Mouse (Mus musculus) embryo, embryonic 10 days (tissue): Measurements from ENCODE around the gene Nova2.
A peak's percentile ranks its signal among the peaks of the same experiment; 100 is the strongest.

Experiments
- DNase-seq: peaks from one replicate; pipeline ENCODE4 v3.0.0-alpha.2; 2015; ENCODE audit warnings: low spot score

Nova2 gene

DNA sequence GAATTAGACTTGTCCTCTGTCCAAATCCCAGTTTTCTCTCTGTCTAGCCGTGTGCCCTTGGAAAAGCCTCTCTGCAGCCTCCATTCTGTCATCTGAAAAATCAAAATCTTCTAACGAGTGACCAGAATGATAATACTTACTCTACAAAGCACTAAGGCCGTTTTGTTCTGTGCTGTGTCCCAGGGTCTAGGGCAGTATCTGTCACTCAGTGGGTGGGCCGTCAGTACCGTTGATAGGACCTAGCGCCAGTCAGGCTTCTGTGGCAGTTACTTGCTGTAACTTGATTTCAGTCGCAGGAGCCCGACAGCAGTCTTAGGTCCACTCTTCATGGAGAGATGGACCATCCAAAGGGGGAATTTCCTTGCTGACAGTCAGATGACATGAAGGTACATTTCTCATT lies 1.4 kb upstream of the Nova2 start:
- peak; percentile 35 for DNase-seq

DNA sequence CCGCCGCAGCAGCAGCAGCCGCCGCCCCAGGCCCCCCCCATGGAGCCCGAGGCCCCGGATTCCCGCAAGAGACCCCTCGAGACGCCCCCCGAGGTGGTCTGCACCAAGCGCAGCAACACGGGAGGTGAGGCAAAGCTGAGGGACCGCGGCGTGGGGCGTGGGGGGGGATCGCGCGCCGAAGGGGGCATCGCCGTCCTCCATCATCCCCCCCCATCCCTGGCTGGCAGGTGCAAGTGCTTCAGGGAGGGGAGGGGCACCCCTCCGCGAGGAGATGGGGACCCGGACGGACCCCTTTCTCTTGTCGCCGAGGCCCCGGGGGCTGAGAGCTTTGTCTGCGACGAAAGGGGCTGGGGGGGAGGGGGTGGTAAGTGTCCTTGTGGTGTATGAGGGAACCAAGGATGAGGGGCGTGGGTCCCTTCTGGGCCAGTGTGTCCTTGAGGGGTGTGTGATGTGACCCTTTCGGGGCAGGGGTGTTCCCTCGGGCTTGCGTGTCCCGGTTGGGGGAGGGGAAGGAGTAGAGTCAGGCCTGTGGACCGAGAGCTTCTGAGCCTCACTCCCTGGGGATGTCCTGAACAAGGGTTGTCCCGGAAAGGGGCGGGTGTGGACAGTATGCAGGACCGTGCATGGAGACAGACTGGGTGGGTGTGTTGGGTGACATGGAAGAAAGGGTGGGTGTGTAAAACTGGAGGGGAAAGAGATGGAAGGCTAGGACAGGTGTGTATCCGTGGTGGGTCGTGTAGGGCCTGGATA lies 528 bp downstream of the Nova2 start:
- peak; percentile 41 for DNase-seq

DNA sequence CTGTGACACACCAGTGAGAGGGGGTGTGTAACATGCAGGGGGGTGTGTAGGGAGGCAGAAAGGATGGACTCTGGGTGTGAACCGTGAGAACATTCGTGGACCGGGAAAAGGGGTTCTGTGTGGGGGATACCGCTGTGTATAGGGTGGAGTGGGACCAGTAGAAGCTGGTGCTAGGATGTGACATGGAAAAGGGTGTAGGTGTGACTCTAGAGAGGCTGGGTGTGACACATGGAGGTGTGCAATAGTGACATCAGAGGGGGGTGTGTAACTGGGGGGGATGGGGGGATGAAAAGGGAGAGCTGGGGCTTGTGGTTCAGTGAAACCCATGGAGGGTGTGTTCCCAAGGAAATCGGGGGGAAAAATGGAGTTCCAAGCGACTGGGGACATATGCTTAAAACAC lies 1.2 kb downstream of the Nova2 start:
- DNase-seq = no peak

DNA sequence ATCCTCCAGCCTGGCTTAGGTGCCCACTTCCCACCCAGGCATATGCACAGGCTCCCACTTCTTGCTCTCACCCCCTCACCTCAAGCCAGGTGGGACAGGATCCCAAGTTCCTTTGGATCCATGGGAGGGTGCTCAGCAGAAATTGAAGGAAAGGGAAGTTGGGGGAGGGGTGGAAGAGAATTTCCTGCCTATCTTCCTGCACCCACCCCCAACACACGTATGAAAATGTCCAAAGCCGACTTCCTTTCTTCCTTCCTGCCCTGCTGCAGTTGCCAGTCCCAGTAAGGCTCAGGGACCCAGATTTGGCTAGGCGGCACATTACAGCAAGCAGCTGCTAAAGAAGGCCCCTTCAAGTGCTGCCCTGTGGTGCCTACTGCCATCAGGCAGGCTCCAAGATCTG lies 2.1 kb downstream of the Nova2 start:
- no peak for DNase-seq

- DNase-seq = no peak
Observed at GRCm38 (mm10) chr7:18942376-18942775, 16.7 kb downstream of the Nova2 start.

- no peak for DNase-seq
Observed at GRCm38 (mm10) chr7:18942815-18943214, 17.1 kb downstream of the Nova2 start.

GRCm38 (mm10) chr7:18948151-18948550 lies 22.5 kb downstream of the Nova2 start:
- no peak for DNase-seq

- peak; percentile 92 for DNase-seq
Observed at GRCm38 (mm10) chr7:18949781-18950522, 24.3 kb downstream of the Nova2 start.

GRCm38 (mm10) chr7:18950523-18951315 lies 25.0 kb downstream of the Nova2 start:
- DNase-seq = peak; percentile 75

DNA sequence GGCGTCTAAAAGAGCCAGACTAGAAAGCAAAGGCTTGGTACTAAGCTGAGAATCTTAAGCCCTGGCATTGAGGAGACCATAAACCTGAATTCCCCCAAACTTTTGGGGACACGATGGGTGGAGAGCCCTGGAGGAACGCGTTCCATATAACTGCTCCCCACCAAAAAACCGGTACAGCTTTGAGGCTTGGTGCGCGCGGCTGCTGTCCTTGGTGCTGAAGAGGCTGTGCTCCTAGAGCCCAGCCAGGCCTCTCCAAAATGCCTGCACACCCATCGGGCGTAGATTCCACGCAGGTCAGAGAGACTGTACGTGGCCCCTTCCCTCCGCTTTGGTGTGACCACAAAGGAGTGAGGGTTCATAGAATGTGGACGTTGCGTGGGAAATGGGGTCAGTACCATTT lies 25.7 kb downstream of the Nova2 start:
- DNase-seq = peak; percentile 79

DNA sequence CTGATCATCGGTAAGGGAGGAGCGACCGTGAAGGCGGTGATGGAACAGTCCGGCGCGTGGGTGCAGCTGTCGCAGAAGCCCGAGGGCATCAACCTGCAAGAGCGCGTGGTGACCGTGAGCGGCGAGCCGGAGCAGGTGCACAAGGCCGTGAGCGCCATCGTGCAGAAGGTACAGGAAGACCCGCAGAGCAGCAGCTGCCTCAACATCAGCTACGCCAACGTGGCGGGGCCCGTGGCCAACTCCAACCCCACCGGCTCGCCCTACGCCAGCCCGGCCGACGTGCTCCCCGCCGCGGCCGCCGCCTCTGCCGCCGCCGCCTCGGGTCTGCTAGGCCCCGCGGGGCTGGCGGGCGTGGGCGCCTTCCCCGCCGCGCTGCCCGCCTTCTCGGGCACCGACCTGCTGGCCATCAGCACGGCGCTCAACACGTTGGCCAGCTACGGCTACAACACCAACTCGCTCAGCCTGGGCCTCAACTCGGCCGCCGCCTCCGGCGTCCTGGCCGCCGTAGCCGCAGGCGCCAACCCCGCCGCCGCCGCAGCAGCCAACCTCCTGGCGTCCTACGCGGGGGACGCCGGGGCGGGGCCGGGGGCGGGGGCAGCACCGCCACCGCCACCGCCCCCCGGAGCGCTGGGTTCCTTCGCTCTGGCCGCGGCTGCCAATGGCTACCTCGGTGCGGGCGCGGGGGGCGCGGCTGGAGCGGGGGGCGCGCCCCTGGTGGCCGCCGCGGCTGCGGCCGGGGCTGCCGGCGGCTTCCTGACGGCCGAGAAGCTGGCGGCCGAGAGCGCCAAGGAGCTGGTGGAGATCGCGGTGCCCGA lies 32.1 kb downstream of the Nova2 start:
- DNase-seq = peak; percentile 63

DNA sequence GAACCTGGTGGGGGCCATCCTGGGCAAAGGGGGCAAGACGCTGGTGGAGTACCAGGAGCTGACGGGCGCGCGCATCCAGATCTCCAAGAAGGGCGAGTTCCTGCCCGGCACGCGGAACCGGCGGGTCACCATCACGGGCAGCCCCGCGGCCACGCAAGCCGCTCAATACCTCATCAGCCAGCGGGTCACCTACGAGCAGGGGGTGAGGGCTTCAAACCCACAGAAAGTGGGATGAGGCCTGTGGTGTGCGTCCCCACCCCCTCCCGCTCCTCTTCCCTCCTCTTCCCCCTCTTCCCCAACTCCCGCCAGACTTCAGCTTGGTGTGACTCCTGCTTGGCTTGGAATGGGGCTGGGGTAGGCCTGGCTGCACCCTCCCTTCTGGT lies 32.7 kb downstream of the Nova2 start:
- no peak for DNase-seq

DNA sequence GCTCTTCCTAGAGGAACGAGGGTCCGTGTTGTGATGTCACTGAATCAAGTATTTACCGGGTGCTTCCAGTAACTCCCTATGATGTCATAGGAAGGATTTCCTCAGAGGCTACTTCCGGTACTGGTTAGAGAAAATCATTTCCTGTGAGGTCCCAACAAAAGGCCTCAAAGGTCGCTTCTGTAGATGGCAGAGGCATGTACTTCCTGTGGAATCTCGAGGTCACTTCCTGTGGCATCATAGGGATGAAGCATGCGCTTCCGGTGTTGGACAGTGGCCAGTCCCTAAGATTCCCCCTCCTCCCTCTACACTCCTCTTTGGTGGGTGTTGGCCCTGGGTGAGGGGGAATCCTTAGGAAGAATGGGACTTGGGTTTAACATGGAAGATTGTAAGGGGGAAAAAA lies 33.8 kb downstream of the Nova2 start:
- peak; percentile 41 for DNase-seq

- DNase-seq = peak; percentile 56
Observed at GRCm38 (mm10) chr7:18962171-18962792, 36.6 kb downstream of the Nova2 start.

DNA sequence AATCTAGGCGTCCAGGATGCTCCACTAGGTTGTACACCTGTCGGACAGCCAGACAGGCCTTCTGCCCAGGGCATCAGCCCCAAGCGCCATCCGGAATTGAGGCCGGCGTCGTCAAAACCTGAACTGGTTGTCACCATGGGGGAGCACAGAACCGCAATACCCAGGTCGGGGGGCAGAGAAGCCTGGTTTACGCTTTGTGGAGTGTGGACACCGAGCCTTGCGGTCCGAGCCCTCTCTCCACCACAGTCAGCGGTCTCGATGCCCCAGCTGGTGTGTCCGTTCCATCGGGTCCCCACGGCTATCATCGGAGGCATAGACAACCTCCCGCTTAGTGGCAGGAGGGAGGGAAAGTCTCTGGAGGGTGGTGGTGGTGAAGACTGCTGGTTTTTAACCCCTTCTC lies 37.1 kb downstream of the Nova2 start:
- no peak for DNase-seq

- DNase-seq = no peak
Observed at GRCm38 (mm10) chr7:18963294-18963843, 37.7 kb downstream of the Nova2 start.

- DNase-seq = no peak
Observed at GRCm38 (mm10) chr7:18965312-18965711, 39.6 kb downstream of the Nova2 start.

- DNase-seq = peak; percentile 50
Observed at GRCm38 (mm10) chr7:18967603-18968002, 41.9 kb downstream of the Nova2 start.

- no peak for DNase-seq
Observed at GRCm38 (mm10) chr7:18970956-18971355, 45.3 kb downstream of the Nova2 start.

DNA sequence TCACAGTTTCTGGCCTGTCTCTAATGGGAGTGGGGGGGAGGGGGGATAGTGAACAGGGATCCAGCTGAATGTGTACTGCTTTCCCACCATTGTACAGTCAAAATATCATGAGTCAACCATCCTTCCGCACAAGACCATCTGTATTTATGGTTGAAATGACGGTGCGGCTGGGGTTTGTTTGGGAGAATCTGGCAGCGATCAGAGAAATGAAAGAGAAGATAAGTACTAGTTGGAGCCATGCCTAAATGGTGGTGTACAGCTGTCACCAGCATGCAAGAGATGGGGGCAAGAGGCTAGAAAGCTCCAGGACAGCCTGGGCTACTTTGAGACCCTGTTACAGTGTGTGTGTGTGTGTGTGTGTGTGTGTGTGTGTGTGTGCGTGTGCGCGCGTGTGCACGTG lies 52.7 kb downstream of the Nova2 start:
- no peak for DNase-seq

DNA sequence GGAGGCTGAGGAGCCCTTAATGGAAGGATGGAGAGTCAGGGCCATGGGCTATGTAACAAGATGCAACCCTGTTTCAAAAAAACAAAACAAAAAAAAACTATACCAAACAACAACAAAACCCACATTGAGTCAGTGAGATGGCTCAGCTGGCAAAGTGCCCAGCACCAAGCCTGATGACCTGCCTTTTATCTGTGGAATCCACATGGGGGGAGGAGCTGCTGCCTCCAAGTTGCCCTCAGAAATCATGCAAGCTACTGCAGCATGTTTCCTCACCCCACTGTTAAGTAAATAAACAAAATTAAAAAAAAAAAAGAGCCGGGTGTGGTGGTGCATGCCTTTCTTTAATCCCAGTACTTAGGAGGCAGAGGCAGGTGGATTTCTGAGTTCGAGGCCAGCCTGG lies 60.8 kb downstream of the Nova2 start:
- no peak for DNase-seq
